Mouse (Mus musculus) kidney, adult 2 months (tissue): ENCODE data around the gene A930018P22Rik. TPM values are rescaled to one million over a fixed set of nuclear protein-coding genes. Genes with fewer than 3 reads are reported as not detected.

Experiments used
- DNase-seq: peaks from one replicate; pipeline ENCODE4 v3.0.0; 2021
- H3K27ac ChIP-seq: fragments of 200-500 bp; 2 replicates; pipeline ENCODE4 v1.5.1; 2012; ENCODE audit warnings: low read depth, low read length, control low read depth, inconsistent platforms; ENCODE audit not compliant: insufficient read depth
- H3K27me3 ChIP-seq: fragments of 200-500 bp; replicated peaks from 2 replicates; pipeline ENCODE4 v1.6.1; 2012; ENCODE audit warnings: mild to moderate bottlenecking, moderate library complexity, low read length, inconsistent platforms; ENCODE audit not compliant: control insufficient read depth, insufficient read depth
- H3K36me3 ChIP-seq: fragments of 200-500 bp; 2 replicates; pipeline ENCODE4 v1.6.1; 2012; ENCODE audit warnings: mild to moderate bottlenecking, moderate library complexity, low read length, inconsistent platforms; ENCODE audit not compliant: control insufficient read depth, insufficient read depth
- H3K4me1 ChIP-seq: fragments of 200-500 bp; 2 replicates; pipeline ENCODE4 v1.6.1; 2011; ENCODE audit warnings: low read length; ENCODE audit not compliant: control insufficient read depth, insufficient read depth
- H3K4me3 ChIP-seq: fragments of 200-500 bp; 2 replicates; pipeline ENCODE4 v1.5.1; 2011; ENCODE audit warnings: mild to moderate bottlenecking, low read depth, low read length, control low read depth; ENCODE audit not compliant: insufficient read depth
- CTCF ChIP-seq: fragments of 200-500 bp; conservative IDR thresholded peaks from 2 replicates; pipeline ENCODE4 v1.5.1; 2011; ENCODE audit warnings: low read depth, mild to moderate bottlenecking, control low read depth, low read length, moderate library complexity, mixed read lengths; ENCODE audit not compliant: insufficient read depth, insufficient read length
- POLR2A ChIP-seq: fragments of 200-500 bp; IDR thresholded peaks from one replicate; pipeline ENCODE4 v1.6.1; 2011; ENCODE audit warnings: low read depth, low read length, control low read depth
- WGBS: fragments of 180-500 bp; shearing (Covaris S2); methylation state at CpG from one replicate; pipeline ENCODE4 v1.1.7; 2018; 5-methylcytosine and 5-hydroxymethylcytosine counted together
- polyA plus RNA-seq: library from polyadenylated mRNA; depleted of rRNA; stranded (reverse); fragments of >200 nt; gene quantifications from 2 replicates; pipeline ENCODE4 v1.2.3, GENCODE M21; 2012

Gene A930018P22Rik
- polyA plus RNA-seq, 1 experiment: 0.19 TPM

DNA sequence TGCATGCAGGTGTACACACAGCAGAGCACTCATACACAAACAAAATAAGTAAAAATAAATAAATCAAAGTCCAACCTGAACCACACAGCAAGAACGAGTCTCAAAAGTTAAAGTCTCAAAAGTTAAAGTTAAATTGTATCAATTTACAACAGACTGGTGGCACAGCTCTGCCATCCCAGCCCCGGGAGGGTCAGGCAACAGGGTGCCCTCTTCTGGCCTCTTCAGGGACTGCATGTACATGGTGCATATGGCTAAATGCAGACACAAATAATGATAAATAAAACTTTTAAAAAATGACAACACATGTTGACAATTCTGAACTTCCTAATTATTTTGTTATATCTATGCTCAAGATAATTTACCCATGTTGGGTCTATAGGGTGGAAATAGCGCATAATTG lies 8.4 kb downstream of the A930018P22Rik start:
- H3K4me3 ChIP-seq: no peak overlapping the region
- peak; percentile 71 for TF ChIP-seq CTCF
- no peak for TF ChIP-seq POLR2A
- H3K27me3 ChIP-seq: no peaks in the 10 kb centered on the region
- H3K36me3 ChIP-seq: no peaks in the 10 kb centered on the region
- H3K27ac ChIP-seq: no peak overlapping the region
- DNase-seq: peak; percentile 41
- 56% methylated on average over 3 of the region's 3 CpGs for WGBS
- H3K4me1 ChIP-seq: no peaks in the 10 kb centered on the region

GRCm38 (mm10) chr2:104132266-104132859 lies 9.8 kb downstream of the A930018P22Rik start:
- TF ChIP-seq POLR2A (no peak), CTCF (no peak)

GRCm38 (mm10) chr2:104133042-104133810 lies 10.7 kb downstream of the A930018P22Rik start:
- Histone ChIP-seq H3K27me3 (no peaks in the 10 kb centered on the region), H3K4me1 (no peaks in the 10 kb centered on the region), H3K27ac (no peak overlapping the region), H3K4me3 (no peak overlapping the region), H3K36me3 (no peaks in the 10 kb centered on the region)
- no peak for TF ChIP-seq CTCF
- no peak for TF ChIP-seq POLR2A
- 31% methylated on average over 12 of the region's 12 CpGs for WGBS
- DNase-seq: no peak

More at GRCm38 (mm10) chr2:104132266-104132859, 9.8 kb downstream of the A930018P22Rik start:
- Histone ChIP-seq H3K4me3 (no peak overlapping the region), H3K36me3 (no peaks in the 10 kb centered on the region), H3K27me3 (no peaks in the 10 kb centered on the region), H3K27ac (no peak overlapping the region), H3K4me1 (no peaks in the 10 kb centered on the region)
- DNase-seq: no peak
- 75% methylated on average over 7 of the region's 7 CpGs for WGBS

DNA sequence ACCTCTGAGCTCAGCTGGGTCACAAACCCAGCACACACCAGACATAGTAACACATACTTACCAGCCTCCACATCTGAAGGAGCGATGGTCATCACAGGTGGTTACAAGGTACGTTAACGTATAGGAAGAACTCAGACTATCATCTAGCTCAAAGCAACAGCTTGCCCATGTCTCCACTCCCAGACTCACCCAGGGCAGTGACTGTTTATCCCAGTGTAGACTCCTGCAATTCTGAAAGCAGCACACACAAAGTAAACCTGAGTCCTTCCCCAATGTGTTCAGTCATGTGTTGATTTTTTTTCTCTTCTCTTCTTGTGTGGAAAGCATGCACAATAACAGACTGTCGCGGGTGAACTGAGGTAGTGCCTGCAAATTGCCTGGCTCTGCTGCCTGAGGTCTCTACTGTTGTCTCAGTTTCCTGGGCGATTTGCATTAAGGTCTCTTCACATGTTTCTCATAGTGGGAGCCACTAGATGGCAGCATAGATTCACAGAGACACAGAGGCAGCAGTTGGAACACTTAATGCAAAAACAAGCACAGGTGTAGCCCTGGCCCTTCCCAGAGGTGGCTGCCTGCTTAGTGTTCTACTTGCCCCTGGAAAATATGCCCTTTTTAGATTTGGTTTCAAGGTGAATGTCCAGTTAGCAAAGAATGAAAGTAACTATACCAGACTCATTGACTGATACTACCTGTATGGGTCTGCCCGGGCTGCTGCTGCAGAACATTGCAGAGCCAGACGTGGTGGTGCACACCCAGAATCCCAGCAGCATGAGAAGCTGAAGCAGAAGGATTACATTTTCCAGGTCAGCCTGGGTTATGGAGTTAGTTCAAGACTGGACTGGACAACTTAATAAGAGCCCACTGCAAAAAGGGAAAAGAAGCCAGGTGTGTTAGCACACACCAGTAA lies 11.8 kb downstream of the A930018P22Rik start:
- 0 out of 2 replicates have a peak, but pooled peaks cover 2% of the 10 kb centered on the region for H3K4me1 ChIP-seq
- TF ChIP-seq POLR2A (no peak), CTCF (peak; percentile 86)
- H3K4me3 ChIP-seq: no peak overlapping the region
- H3K36me3 ChIP-seq: no peaks in the 10 kb centered on the region
- 43% methylated on average over 8 of the region's 8 CpGs for WGBS
- no peak overlapping the region for H3K27ac ChIP-seq
- DNase-seq: peak; percentile 85
- H3K27me3 ChIP-seq: no peaks in the 10 kb centered on the region

GRCm38 (mm10) chr2:104135920-104136319 lies 13.4 kb downstream of the A930018P22Rik start:
- Histone ChIP-seq H3K27me3 (no peaks in the 10 kb centered on the region), H3K4me3 (no peak overlapping the region), H3K27ac (no peak overlapping the region), H3K4me1 (0 out of 2 replicates have a peak, but pooled peaks cover 2% of the 10 kb centered on the region), H3K36me3 (no peaks in the 10 kb centered on the region)
- TF ChIP-seq POLR2A: no peak
- no peak for TF ChIP-seq CTCF
- WGBS: 57% methylated on average over 2 of the region's 2 CpGs
- DNase-seq: no peak

DNA sequence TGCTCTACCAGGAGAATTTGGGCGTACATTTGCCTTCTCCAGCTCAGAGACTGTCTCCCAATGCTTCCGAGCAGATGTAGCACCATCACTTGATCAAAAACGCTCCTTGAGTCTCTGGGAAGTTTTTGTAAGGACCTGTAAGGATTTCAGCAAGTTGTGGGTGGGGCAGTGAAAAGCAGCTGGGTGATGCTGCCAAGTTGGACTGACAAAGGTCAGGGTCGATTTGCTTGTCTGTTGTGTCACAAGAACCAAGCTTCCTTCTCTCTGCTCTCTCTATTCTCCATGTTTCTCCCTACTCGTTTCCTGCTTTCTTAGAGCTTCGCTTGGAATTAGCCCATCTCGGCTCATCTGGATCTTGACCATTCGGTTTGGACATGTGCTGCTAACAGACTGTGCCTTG lies 19.6 kb downstream of the A930018P22Rik start:
- 0 out of 2 replicates have a peak, but pooled peaks cover 2% of the 10 kb centered on the region for H3K4me1 ChIP-seq
- TF ChIP-seq POLR2A (no peak), CTCF (no peak)
- no peak overlapping the region for H3K27ac ChIP-seq
- 91% methylated on average over 8 of the region's 8 CpGs for WGBS
- no peaks in the 10 kb centered on the region for H3K36me3 ChIP-seq
- no peaks in the 10 kb centered on the region for H3K27me3 ChIP-seq
- no peak overlapping the region for H3K4me3 ChIP-seq
- DNase-seq: no peak
